Mouse (Mus musculus) embryonic fibroblast, embryonic 13.5 days (primary cell): ENCODE results near the gene Ptms. TPM values are rescaled to one million over a fixed set of nuclear protein-coding genes. Genes with fewer than 3 reads are reported as not detected.

ENCODE experiments used
- H3K27ac ChIP-seq: 2 replicates; pipeline ENCODE4 v1.5.1; 2012; ENCODE audit warnings: low read length, control low read depth, inconsistent platforms; ENCODE audit not compliant: insufficient read depth
- H3K4me1 ChIP-seq: 2 replicates; pipeline ENCODE4 v1.6.1; 2011; ENCODE audit warnings: low read length; ENCODE audit not compliant: control insufficient read depth, insufficient read depth
- H3K4me3 ChIP-seq: 2 replicates; pipeline ENCODE4 v1.5.1; 2011; ENCODE audit warnings: mild to moderate bottlenecking, control low read depth, low read length; ENCODE audit not compliant: insufficient read depth
- CTCF ChIP-seq: IDR thresholded peaks from 2 replicates; pipeline ENCODE4 v1.5.1; 2011; ENCODE audit warnings: mild to moderate bottlenecking, control low read depth, low read length, moderate library complexity, borderline replicate concordance; ENCODE audit not compliant: insufficient read depth
- POLR2A ChIP-seq: IDR thresholded peaks from 2 replicates; pipeline ENCODE4 v1.6.1; 2011; ENCODE audit warnings: low read depth, mild to moderate bottlenecking, control low read depth, low read length, moderate library complexity
- polyA plus RNA-seq: library from polyadenylated mRNA; stranded (reverse); fragments of >200 nt; gene quantifications from 2 replicates; pipeline ENCODE4 v1.2.4, GENCODE M21; 2011; ENCODE audit warnings: low read depth; ENCODE audit not compliant: missing spikeins, insufficient read length

The Ptms gene
- polyA plus RNA-seq, 1 experiment: 602 TPM

- H3K4me1 ChIP-seq: no peaks in the 10 kb centered on the region
- no peak overlapping the region for H3K4me3 ChIP-seq
- TF ChIP-seq POLR2A: no peak
- no peak for TF ChIP-seq CTCF
- no peak overlapping the region for H3K27ac ChIP-seq
Measured at GRCm38 (mm10) chr6:124865766-124866362, 54.0 kb downstream of the Ptms start.

Other genes starting within 250 kb of the Ptms start
- 67.1 and 68.9 TPM in 2 replicates for gene Emg1, start 207.9 kb downstream of the Ptms start, polyA plus RNA-seq
- gene Phb2, start 207.8 kb downstream of the Ptms start, polyA plus RNA-seq: 249 and 253 TPM in 2 replicates
- 0.53 and 4.3 TPM in 2 replicates for gene Ptpn6, start 181.4 kb downstream of the Ptms start, polyA plus RNA-seq
- 149 and 157 TPM in 2 replicates for gene Grcc10, start 178.7 kb downstream of the Ptms start, polyA plus RNA-seq
- 0.58 and 0.63 TPM in 2 replicates for gene Gm45234, start 164.1 kb downstream of the Ptms start, polyA plus RNA-seq
- gene Atn1, start 163.6 kb downstream of the Ptms start, polyA plus RNA-seq: 75.9 and 77.3 TPM in 2 replicates
- gene Eno2, start 150.4 kb downstream of the Ptms start, polyA plus RNA-seq: 17.5 and 24.1 TPM in 2 replicates
- not detected in 2 replicates for gene Lrrc23, start 140.4 kb downstream of the Ptms start, polyA plus RNA-seq
- gene Spsb2, start 111.4 kb downstream of the Ptms start, polyA plus RNA-seq: 9.1 and 11.7 TPM in 2 replicates
- 372 and 458 TPM in 2 replicates for gene Tpi1, start 105.8 kb downstream of the Ptms start, polyA plus RNA-seq
- gene Usp5, start 90.6 kb downstream of the Ptms start, polyA plus RNA-seq: 87.6 and 105 TPM in 2 replicates
- 42.0 and 61.1 TPM in 2 replicates for gene Cdca3, start 90.6 kb downstream of the Ptms start, polyA plus RNA-seq
- gene Gnb3, start 79.8 kb downstream of the Ptms start, polyA plus RNA-seq: 0.45 and 0.72 TPM in 2 replicates
- gene P3h3, start 62.4 kb downstream of the Ptms start, polyA plus RNA-seq: 72.7 and 76.7 TPM in 2 replicates
- 0.55 and 0.63 TPM in 2 replicates for gene Gpr162, start 56.1 kb downstream of the Ptms start, polyA plus RNA-seq
- not detected in 2 replicates for gene Cd4, start 31.9 kb downstream of the Ptms start, polyA plus RNA-seq
- gene Lag3, start 8.4 kb downstream of the Ptms start, polyA plus RNA-seq: 1.2 TPM in 2 replicates
- 250 and 255 TPM in 2 replicates for gene Mlf2, start 11.3 kb upstream of the Ptms start, polyA plus RNA-seq
- 77.4 and 94.3 TPM in 2 replicates for gene Cops7a, start 45.4 kb upstream of the Ptms start, polyA plus RNA-seq
- 1.9 TPM in 1 of 2 replicates, not detected in the other for gene Pianp, start 76.6 kb upstream of the Ptms start, polyA plus RNA-seq
- 46.3 and 63.5 TPM in 2 replicates for gene Zfp384, start 89.0 kb upstream of the Ptms start, polyA plus RNA-seq
- gene Ing4, start 119.7 kb upstream of the Ptms start, polyA plus RNA-seq: 48.3 and 52.2 TPM in 2 replicates
- gene Acrbp, start 129.6 kb upstream of the Ptms start, polyA plus RNA-seq: 2.5 and 5.4 TPM in 2 replicates
- gene Lpar5, start 147.8 kb upstream of the Ptms start, polyA plus RNA-seq: not detected in 2 replicates
- 156 and 178 TPM in 2 replicates for gene Chd4, start 175.9 kb upstream of the Ptms start, polyA plus RNA-seq
- 35.9 and 41.6 TPM in 2 replicates for gene Nop2, start 211.8 kb upstream of the Ptms start, polyA plus RNA-seq
- 10.4 and 12.0 TPM in 2 replicates for gene Iffo1, start 225.1 kb upstream of the Ptms start, polyA plus RNA-seq
- 571 and 859 TPM in 2 replicates for gene Gapdh, start 246.4 kb upstream of the Ptms start, polyA plus RNA-seq